Mouse (Mus musculus): ENCODE measurements around the gene Efhd2. TPM values are rescaled to one million over a fixed set of nuclear protein-coding genes. Genes with fewer than 3 reads are reported as not detected.
A peak's percentile ranks its signal among the peaks of the same experiment; 100 is the strongest.

The Efhd2 gene
- polyA plus RNA-seq, 1 experiment from 2014 or later = 472 TPM

DNA sequence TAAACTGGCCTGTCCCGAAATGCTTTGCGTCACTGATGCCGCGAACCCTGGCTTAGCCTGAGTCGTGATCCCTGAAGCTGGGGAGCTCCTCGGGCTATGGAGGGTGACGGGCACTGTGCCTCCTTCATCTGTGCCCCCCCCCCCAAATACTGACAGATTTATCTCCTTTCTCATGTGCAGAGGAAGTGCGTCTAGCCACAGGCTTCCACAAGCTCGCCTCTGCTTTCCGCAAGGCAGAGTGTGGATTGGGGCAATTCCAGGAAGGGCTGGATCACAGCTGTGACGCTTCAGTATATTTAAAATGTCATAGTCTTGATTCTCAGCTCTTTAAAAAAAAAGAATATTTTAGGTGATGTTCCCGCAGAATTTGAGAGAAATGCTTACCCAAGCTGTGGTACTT lies 21.1 kb upstream of the Efhd2 start:
- Histone ChIP-seq H3K79me2 (ENCODE audit: inconsistent target) (no peaks in the 10 kb centered on the region), H3K36me3 (ENCODE audit: inconsistent target) (no peaks in the 10 kb centered on the region), H3K27ac (no peak overlapping the region), H3K4me3 (ENCODE audit: inconsistent target) (no peak overlapping the region)
- 14% methylated on average over 12 of the region's 12 CpGs for WGBS (ENCODE audit: missing documents)

DNA sequence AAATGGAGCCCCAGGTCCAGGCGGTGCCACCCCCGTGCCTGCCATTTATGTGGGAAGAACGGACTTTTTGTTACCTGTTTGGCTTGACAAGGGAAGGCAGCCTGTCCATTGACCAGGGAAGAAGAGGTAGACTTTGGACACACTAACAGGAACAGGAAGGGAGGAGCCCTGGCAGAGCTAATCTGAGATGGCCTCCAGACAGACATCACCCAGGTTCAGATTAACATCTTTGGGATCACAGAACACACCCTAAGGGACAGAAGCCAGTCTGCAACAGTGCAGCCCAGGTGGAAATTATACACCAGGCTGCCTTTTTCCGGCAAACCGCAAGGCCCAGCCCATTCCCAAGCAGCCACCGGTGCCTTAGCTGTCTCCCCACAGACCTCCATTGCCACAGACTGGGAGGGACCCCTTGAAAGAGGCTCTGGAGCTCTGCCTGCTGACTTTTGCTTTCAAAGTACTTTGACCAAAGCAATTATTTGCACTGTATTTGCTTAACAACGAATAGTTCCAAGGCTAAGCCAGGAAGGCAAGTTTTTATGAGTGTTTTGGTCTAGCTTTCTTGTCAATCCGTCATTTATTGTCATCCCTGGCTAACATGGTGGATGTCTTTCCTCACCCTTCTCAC lies 18.6 kb upstream of the Efhd2 start:
- WGBS (ENCODE audit: missing documents) = 87% methylated on average over 8 of the region's 8 CpGs
- no peak overlapping the region for H3K27ac ChIP-seq
- H3K4me3 ChIP-seq (ENCODE audit: inconsistent target) = no peak overlapping the region
- no peaks in the 10 kb centered on the region for H3K79me2 ChIP-seq (ENCODE audit: inconsistent target)
- no peaks in the 10 kb centered on the region for H3K36me3 ChIP-seq (ENCODE audit: inconsistent target)

DNA sequence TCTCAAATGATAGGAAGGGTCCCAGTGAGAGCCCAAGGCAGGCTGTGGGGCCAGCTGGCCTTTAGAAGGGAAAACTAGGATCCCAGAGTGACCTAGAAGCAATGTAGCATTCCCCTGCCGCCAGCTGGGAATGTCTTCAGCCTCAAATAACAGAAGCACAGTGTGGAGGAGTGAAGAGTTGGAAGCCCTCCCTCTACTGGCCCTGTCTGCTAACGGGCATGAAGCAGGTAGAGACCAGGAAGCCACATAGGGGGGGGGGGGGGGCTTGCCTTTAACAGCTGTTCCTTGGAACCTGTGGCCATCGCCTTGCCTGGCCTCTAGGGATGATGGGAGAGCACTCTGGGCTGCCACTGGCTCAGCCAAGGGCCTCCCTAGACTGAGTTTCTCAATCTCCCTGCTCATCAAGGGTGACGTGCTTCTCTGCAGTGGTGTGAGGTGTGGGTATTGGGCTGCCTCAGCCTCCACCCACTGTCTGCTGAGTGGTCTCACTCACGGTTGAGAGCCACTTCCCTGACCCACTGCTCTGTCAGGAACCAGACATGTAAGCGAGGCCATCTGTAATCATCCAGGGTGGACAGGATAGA lies 11.8 kb upstream of the Efhd2 start:
- WGBS (ENCODE audit: missing documents) = 47% methylated on average over 6 of the region's 6 CpGs
- no peaks in the 10 kb centered on the region for H3K36me3 ChIP-seq (ENCODE audit: inconsistent target)
- no peak overlapping the region for H3K27ac ChIP-seq
- H3K79me2 ChIP-seq (ENCODE audit: inconsistent target) = no peaks in the 10 kb centered on the region
- H3K4me3 ChIP-seq (ENCODE audit: inconsistent target) = no peak overlapping the region

DNA sequence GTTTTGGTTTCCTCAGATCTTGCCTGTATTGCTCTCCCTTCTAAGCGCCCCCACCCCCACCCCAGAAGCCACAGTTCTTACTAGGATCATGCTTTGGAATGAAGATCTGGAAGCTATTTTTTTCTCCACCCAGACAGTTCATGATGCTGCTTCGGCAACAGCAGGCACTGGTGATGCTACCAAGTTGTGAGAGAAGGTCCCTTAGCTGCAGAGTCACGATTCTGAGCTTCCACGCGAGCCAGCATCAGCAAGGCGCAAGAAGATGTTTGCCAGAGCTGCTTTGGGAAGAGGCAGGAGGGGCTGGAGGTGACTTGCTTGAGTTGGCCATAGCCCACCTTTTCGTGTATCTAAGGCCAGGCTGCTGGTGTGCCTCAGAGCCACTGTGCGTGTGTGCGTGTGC lies 10.7 kb upstream of the Efhd2 start:
- no peaks in the 10 kb centered on the region for H3K36me3 ChIP-seq (ENCODE audit: inconsistent target)
- H3K79me2 ChIP-seq (ENCODE audit: inconsistent target) = no peaks in the 10 kb centered on the region
- H3K27ac ChIP-seq = no peak overlapping the region
- H3K4me3 ChIP-seq (ENCODE audit: inconsistent target) = no peak overlapping the region
- 79% methylated on average over 6 of the region's 9 CpGs for WGBS (ENCODE audit: missing documents)

DNA sequence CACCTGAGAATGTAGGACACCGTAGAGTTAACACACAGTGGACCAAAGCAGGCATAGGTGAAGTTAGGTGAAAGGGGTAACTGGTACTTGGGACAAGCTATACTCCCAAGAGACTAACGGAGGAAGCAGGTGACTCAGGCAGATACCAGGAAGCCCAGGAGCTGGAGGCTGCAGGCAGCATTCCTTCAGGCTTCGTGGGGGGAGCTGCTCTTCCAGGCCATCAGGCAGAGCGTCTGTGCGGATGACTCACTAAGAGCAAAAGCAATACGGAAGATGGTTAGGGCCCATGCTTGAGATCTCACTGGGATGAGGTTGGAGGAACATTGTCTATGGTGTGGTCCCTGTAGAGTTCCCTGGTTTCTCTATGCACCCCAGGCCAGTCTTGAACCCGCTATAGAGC lies 8.1 kb upstream of the Efhd2 start:
- H3K79me2 ChIP-seq (ENCODE audit: inconsistent target) = no peaks in the 10 kb centered on the region
- H3K36me3 ChIP-seq (ENCODE audit: inconsistent target) = no peaks in the 10 kb centered on the region
- no peak overlapping the region for H3K27ac ChIP-seq
- no peak overlapping the region for H3K4me3 ChIP-seq (ENCODE audit: inconsistent target)
- 90% methylated on average over 7 of the region's 7 CpGs for WGBS (ENCODE audit: missing documents)

DNA sequence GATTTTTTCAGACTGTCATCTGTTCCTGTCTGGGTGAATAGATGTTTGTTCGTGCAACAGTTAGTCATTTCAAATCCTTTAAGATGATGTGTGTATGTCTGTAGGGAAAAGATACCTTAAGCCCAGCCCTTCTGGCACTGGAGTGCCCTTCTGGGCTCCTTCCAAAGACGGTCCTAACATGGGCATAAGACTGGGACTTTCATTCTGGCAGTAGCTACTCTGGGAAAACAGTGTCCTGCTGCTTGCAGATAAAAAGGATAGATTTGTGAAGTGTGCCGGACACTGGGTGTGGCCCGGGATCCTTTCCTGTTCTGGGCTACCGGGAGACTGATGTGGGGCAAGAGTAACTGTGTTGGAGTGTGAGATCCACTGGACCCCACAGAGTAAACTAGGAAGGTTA lies 7.2 kb upstream of the Efhd2 start:
- no peak overlapping the region for H3K27ac ChIP-seq
- WGBS (ENCODE audit: missing documents) = 93% methylated on average over 5 of the region's 5 CpGs

DNA sequence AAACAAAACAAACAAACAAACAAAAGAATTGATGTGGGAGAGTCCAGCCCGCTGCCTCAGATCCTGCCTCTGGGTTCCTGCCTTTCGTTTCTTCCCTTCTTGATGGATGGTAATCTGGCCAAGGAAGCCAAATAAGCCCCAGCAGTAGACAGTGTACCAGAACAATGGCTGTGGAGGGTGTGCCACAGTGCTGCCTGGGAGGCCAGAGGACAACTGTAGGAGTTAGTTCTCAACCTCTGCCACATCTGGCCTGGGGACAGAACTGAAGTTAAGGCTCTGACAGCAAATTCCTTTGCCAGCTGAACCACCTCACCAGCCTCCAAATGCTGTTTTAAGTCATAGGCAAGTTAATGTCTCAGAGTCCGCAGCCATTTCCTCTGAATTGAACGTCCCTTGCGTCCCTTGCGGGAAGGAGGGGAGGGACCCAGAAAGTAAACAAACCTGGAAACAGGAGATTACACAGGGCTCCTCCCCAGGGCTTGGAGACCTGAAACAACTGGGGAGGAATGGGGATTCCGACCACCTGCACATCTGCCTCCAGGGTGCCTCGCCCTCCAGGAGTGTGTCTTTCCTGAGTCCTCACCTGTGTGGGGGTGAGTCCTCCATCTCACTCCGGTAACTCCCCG lies 6.7 kb upstream of the Efhd2 start:
- WGBS (ENCODE audit: missing documents) = 92% methylated on average over 10 of the region's 10 CpGs
- no peaks in the 10 kb centered on the region for H3K79me2 ChIP-seq (ENCODE audit: inconsistent target)
- H3K36me3 ChIP-seq (ENCODE audit: inconsistent target) = no peaks in the 10 kb centered on the region
- no peak overlapping the region for H3K4me3 ChIP-seq (ENCODE audit: inconsistent target)
- H3K27ac ChIP-seq = no peak overlapping the region

More for the DNA sequence above, 7.2 kb upstream of the Efhd2 start:
- Histone ChIP-seq H3K4me3 (ENCODE audit: inconsistent target) (no peak overlapping the region), H3K36me3 (ENCODE audit: inconsistent target) (no peaks in the 10 kb centered on the region), H3K79me2 (ENCODE audit: inconsistent target) (no peaks in the 10 kb centered on the region)

DNA sequence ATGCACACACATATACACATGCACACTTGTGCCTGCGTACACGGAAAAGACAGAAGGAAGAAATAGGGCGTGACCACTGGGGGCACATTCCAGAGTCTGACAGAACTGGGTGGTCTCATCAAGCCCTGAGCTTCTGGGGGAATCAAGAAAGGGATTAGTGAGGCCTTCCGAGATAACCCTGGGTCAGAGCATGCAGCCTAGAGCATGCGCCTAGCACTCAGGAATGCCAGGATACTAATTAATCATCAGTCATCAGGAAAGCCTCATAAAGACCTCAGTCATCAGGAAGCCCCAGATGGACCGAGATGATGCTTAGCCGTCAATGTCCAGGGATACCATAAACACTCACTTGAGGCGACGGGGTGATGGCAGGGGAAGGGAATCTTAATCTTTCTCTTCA lies 5.2 kb upstream of the Efhd2 start:
- H3K4me3 ChIP-seq (ENCODE audit: inconsistent target) = no peak overlapping the region
- H3K27ac ChIP-seq = no peak overlapping the region
- 96% methylated on average over 9 of the region's 9 CpGs for WGBS (ENCODE audit: missing documents)
- no peaks in the 10 kb centered on the region for H3K79me2 ChIP-seq (ENCODE audit: inconsistent target)
- no peaks in the 10 kb centered on the region for H3K36me3 ChIP-seq (ENCODE audit: inconsistent target)

DNA sequence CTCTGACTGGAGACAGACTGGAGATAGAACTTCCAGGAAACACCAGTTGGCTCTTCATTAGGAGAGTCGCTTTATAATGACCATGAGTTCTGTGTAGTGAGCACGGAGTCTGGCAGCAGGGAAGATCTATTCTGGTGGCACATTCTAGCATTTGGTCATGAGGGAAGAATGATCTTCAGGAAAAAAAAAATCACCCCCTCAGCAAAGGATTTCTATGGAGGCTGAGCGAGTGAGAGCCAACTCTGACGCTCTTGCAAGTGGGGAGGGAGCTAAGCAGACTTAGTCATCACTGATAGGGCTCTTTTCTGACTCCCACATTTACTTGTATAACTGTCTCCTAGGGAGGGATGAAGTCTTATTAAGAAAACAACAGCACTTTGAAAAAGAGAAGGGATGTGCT lies 4.4 kb upstream of the Efhd2 start:
- Histone ChIP-seq H3K4me3 (ENCODE audit: inconsistent target) (no peak overlapping the region), H3K36me3 (ENCODE audit: inconsistent target) (no peaks in the 10 kb centered on the region), H3K27ac (no peak overlapping the region), H3K79me2 (ENCODE audit: inconsistent target) (peaks cover 4% of the 10 kb centered on the region)
- WGBS (ENCODE audit: missing documents) = 83% methylated on average over 4 of the region's 4 CpGs

DNA sequence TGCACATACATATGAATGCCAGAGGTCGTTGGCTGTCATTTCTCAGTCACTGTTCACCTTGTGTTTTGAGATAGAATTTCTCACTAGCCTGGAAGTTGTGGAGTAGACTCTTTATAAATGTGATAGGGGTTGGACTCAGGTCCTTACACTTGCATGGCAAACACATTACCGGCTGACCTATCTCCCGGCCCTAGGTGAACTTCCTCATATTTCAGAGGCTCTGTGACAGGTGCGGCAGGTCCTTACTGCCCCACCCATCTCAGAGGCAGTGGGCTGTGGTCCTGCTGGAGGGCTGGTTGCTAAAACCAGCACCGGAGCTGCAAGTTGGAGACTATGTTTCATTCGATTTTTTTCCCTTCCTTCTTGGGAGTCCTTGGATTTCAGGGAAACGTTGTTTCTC lies 3.9 kb upstream of the Efhd2 start:
- Histone ChIP-seq H3K4me3 (ENCODE audit: inconsistent target) (no peak overlapping the region), H3K36me3 (ENCODE audit: inconsistent target) (no peaks in the 10 kb centered on the region), H3K79me2 (ENCODE audit: inconsistent target) (peaks cover 9% of the 10 kb centered on the region), H3K27ac (no peak overlapping the region)
- 41% methylated on average over 7 of the region's 7 CpGs for WGBS (ENCODE audit: missing documents)

DNA sequence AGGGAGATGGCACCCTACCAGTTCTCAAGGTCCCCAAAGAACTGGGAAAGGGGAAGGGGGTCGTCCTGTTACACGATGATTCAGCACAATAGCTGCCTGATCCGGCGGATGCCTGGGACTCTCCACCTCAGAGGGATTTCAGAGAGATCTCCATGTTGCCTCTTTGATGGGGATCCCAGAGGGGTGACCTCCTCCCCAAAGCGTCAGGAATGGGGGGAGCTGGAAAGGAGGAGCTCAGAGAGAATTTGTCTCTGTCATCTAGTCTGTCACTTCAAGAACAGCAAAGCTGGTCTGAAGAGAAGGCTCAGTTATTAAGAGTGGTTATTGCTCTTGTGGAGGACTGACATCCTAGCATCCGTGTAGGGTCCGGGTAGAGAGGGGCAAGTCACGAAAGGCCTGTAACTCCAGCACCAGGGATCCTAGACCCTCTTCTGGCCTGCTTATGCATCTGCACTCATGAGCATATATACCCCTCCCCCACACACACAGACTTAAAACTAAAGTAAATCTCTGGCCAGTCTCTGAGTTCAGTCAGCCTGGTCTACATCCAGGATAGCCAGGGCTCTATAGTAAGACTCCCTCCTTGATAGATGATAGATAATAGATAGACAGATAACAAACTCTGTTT lies 875 bp upstream of the Efhd2 start:
- 44% methylated on average over 8 of the region's 8 CpGs for WGBS (ENCODE audit: missing documents)
- H3K36me3 ChIP-seq (ENCODE audit: inconsistent target) = no peaks in the 10 kb centered on the region
- H3K27ac ChIP-seq = no peak overlapping the region
- peaks cover 39% of the 10 kb centered on the region for H3K79me2 ChIP-seq (ENCODE audit: inconsistent target)
- peak overlapping the region; percentile 35 for H3K4me3 ChIP-seq (ENCODE audit: inconsistent target)

DNA sequence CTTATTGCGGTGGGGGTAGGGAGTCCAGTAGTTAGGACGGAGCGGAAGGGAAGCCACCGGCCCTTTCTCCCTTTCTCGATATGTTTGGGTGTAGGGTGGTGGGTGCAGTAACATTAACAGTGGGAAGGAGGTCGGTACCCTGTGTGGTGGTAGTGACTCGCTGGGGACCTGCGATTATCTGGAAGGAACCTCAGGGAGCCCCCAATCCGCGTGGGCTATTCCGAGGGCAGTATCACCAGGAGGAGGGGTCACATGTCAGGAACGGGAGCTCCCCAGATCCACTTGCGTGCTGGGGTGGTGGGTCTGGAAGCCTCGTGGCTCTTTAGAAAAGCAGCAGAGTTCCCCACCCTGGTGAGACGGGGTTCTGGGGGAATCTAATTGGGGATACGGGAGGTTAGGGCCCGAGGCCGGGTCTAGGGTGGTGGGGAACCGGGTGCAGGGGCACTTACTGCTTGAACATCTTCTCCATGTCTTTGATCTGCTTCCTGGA lies 564 bp downstream of the Efhd2 start:
- peak overlapping the region; percentile 99 for H3K4me3 ChIP-seq (ENCODE audit: inconsistent target)
- WGBS (ENCODE audit: missing documents) = 2% methylated on average over 19 of the region's 19 CpGs
- no peaks in the 10 kb centered on the region for H3K36me3 ChIP-seq (ENCODE audit: inconsistent target)
- H3K79me2 ChIP-seq (ENCODE audit: inconsistent target) = peaks cover 54% of the 10 kb centered on the region
- peak overlapping the region; percentile 99 for H3K27ac ChIP-seq

DNA sequence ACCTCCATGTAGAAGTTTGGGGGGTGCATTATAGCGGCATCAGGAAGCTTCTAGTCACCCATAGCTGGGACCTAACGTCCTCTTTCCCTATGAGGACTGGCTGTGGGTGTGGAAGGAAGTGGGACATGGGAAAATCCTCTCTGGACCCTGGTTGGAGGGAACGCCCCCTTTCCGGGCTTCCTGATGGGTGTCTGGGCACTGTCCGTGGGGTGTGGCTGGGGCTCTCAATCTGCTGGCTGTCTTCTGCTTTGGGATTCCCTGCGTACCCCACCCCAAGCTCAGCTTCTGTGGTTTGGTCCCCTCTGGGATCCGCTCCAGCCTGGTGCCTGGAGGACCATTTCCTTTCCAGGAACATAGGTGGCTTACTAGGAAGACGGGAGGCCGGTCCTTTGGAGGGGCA lies 1.7 kb downstream of the Efhd2 start:
- peak overlapping the region; percentile 99 for H3K4me3 ChIP-seq (ENCODE audit: inconsistent target)
- 78% methylated on average over 6 of the region's 9 CpGs for WGBS (ENCODE audit: missing documents)
- H3K79me2 ChIP-seq (ENCODE audit: inconsistent target) = peaks cover 65% of the 10 kb centered on the region
- H3K27ac ChIP-seq = peak overlapping the region; percentile 99
- H3K36me3 ChIP-seq (ENCODE audit: inconsistent target) = peaks cover 7% of the 10 kb centered on the region

DNA sequence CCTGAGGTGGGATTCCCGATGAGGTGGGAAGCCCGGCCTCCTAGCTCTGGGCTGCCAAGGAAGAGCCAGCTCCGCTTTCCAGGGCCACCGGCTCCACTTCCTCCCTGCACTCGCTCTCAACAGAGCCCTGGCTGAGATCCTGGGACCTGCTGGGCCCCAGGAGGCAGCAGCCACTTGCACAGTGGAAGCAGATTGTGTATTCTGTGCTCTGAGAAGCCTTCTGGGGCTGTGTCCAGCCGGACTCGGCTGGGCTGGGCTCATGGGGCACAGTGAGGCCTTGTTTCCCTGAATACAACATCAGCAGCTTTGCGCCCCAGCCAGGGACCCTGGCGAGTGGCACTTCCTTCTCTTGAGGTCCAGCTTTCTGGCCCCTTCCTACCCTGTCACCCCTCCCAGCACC lies 2.8 kb downstream of the Efhd2 start:
- Histone ChIP-seq H3K36me3 (ENCODE audit: inconsistent target) (peaks cover 18% of the 10 kb centered on the region), H3K4me3 (ENCODE audit: inconsistent target) (peak overlapping the region; percentile 99), H3K79me2 (ENCODE audit: inconsistent target) (peaks cover 76% of the 10 kb centered on the region), H3K27ac (peak overlapping the region; percentile 99)
- 71% methylated on average over 9 of the region's 9 CpGs for WGBS (ENCODE audit: missing documents)

DNA sequence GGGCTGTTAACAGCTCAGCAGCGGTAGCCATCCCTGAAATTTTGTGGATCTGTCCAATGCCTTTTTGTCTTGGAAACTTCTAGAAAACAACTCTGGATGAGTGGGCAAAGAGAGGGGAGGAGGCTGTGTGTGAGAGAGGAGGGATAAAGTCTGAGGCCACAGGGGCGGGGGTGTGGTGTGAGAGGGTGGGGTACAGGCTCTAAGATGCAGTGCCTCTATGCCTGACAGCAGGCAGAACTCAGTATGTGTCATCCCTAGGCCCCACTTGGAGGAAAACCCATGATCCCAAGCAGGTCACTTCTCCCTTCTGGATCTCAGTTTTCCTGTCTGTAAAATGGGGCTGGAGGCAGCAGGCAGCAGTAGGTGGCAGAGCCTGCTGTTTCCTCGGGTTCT lies 3.4 kb downstream of the Efhd2 start:
- WGBS (ENCODE audit: missing documents) = 82% methylated on average over 3 of the region's 3 CpGs
- H3K79me2 ChIP-seq (ENCODE audit: inconsistent target) = peaks cover 82% of the 10 kb centered on the region
- peaks cover 23% of the 10 kb centered on the region for H3K36me3 ChIP-seq (ENCODE audit: inconsistent target)
- peak overlapping the region; percentile 99 for H3K4me3 ChIP-seq (ENCODE audit: inconsistent target)
- peak overlapping the region; percentile 99 for H3K27ac ChIP-seq

Measured in macrophage (primary cell).